Mouse (Mus musculus): ENCODE measurements around the gene Rpl18a. TPM values are rescaled to one million over a fixed set of nuclear protein-coding genes. Genes with fewer than 3 reads are reported as not detected.

The Rpl18a gene
- polyA plus RNA-seq, 1 experiment, result 441 TPM

- Histone ChIP-seq H3K4me3 (replicated peaks) (no peak overlapping the region), H3K4me1 (ENCODE audit: control insufficient read depth) (peaks cover 70% of the 10 kb centered on the region), H3K27me3 (ENCODE audit: control insufficient read depth) (peaks cover 22% of the 10 kb centered on the region), H3K36me3 (ENCODE audit: control insufficient read depth) (peaks cover 17% of the 10 kb centered on the region), H3K9me3 (ENCODE audit: control insufficient read depth, low read length) (no peaks in the 10 kb centered on the region)
- no peak for TF ChIP-seq GATA1 (IDR thresholded peaks at IDR 0.05; ENCODE audit: low read length)
- no peak for TF ChIP-seq TAL1 (IDR thresholded peaks at IDR 0.05; ENCODE audit: low read length)
Observed at GRCm38 (mm10) chr8:70846371-70847154, 50.6 kb downstream of the Rpl18a start.

GRCm38 (mm10) chr8:70845108-70845507 lies 52.1 kb downstream of the Rpl18a start:
- no peak for TF ChIP-seq GATA1 (IDR thresholded peaks at IDR 0.05; ENCODE audit: low read length)
- TF ChIP-seq TAL1 (IDR thresholded peaks at IDR 0.05; ENCODE audit: low read length), result no peak
- Histone ChIP-seq H3K9me3 (ENCODE audit: control insufficient read depth, low read length) (no peaks in the 10 kb centered on the region), H3K4me3 (replicated peaks) (no peak overlapping the region), H3K4me1 (ENCODE audit: control insufficient read depth) (peaks cover 77% of the 10 kb centered on the region), H3K27me3 (ENCODE audit: control insufficient read depth) (peaks cover 22% of the 10 kb centered on the region), H3K36me3 (ENCODE audit: control insufficient read depth) (peaks cover 17% of the 10 kb centered on the region)

Other genes starting within 250 kb of the Rpl18a start
- 0.29 and 0.32 TPM in 2 replicates for gene Pgpep1, start 237.0 kb downstream of the Rpl18a start, polyA plus RNA-seq (2012)
- gene Lsm4, start 224.2 kb downstream of the Rpl18a start, polyA plus RNA-seq (2012), result 70.4 and 88.0 TPM in 2 replicates
- gene Jund, start 198.5 kb downstream of the Rpl18a start, polyA plus RNA-seq (2012), result 816 and 971 TPM in 2 replicates
- 0.02 TPM in 1 of 2 replicates, not detected in the other for gene Iqcn, start 194.0 kb downstream of the Rpl18a start, polyA plus RNA-seq (2012)
- gene Gm3336, start 178.9 kb downstream of the Rpl18a start, polyA plus RNA-seq (2012), result not detected in 2 replicates
- gene Pde4c, start 173.7 kb downstream of the Rpl18a start, polyA plus RNA-seq (2012), result 0.02 TPM in 1 of 2 replicates, not detected in the other
- gene Rab3a, start 142.7 kb downstream of the Rpl18a start, polyA plus RNA-seq (2012), result 0.30 and 0.59 TPM in 2 replicates
- 11.4 and 15.6 TPM in 2 replicates for gene Mpv17l2, start 136.5 kb downstream of the Rpl18a start, polyA plus RNA-seq (2012)
- 3.8 and 4.9 TPM in 2 replicates for gene Pik3r2, start 120.7 kb downstream of the Rpl18a start, polyA plus RNA-seq (2012)
- 3.7 and 4.8 TPM in 2 replicates for gene Mast3, start 92.4 kb downstream of the Rpl18a start, polyA plus RNA-seq (2012)
- gene Il12rb1, start 89.0 kb downstream of the Rpl18a start, polyA plus RNA-seq (2012), result 0.03 TPM in 1 of 2 replicates, not detected in the other
- gene Arrdc2, start 57.7 kb downstream of the Rpl18a start, polyA plus RNA-seq (2012), result 28.7 and 50.4 TPM in 2 replicates
- 0.16 and 0.21 TPM in 2 replicates for gene Kcnn1, start 34.2 kb downstream of the Rpl18a start, polyA plus RNA-seq (2012)
- 37.3 and 38.8 TPM in 2 replicates for gene Ccdc124, start 23.5 kb downstream of the Rpl18a start, polyA plus RNA-seq (2012)
- 0.03 and 0.06 TPM in 2 replicates for gene Slc5a5, start 4.7 kb downstream of the Rpl18a start, polyA plus RNA-seq (2012)
- gene Map1s, start 8.5 kb upstream of the Rpl18a start, polyA plus RNA-seq (2012), result 3.0 and 3.3 TPM in 2 replicates

All from erythroblast, embryonic 14.5 days (primary cell).